Mouse (Mus musculus): ENCODE results near the gene Pmf1. TPM values are rescaled to one million over a fixed set of nuclear protein-coding genes. Genes with fewer than 3 reads are reported as not detected.

The Pmf1 gene
- polyA plus RNA-seq, 1 experiment from 2014 or later = 173 TPM

DNA sequence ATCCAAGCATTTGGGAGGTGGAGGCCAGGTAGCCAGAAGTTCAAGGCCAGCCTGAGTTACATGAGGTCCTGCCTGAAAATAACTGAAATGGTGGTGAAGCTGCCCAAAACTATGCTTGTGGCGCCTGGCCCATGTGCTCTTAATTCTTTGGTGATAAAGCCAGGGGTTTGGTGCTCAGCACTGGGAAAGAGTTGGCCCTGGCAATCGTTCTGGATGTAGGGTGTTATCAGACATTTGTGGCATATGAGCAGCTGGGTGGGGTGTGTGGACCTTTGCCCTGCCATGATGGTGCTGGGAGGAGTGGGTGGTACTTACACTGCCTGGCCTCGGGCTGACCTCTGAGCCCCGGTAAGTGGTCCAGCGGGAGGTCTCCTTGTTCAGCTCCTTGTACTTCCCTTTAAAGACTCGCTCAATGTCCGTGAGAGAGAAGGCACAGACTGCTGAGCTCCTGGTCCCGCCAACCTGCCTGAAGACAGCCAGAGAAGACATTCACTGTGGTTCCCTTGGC is 37.6 kb upstream of the Pmf1 start:
- no peaks in the 10 kb centered on the region for H3K27me3 ChIP-seq (ENCODE audit: insufficient read depth, low read length)
- no peak overlapping the region for H3K27ac ChIP-seq (ENCODE audit: low read depth)
- H3K4me3 ChIP-seq (ENCODE audit: low read depth, low read length) = no peak overlapping the region
- TF ChIP-seq CTCF (IDR thresholded peaks at IDR 0.05; ENCODE audit: low read depth) = no peak
- no peak overlapping the region for H3K9ac ChIP-seq
- H3K4me2 ChIP-seq = no peak overlapping the region
- WGBS = 47% methylated on average over 8 of the region's 8 CpGs
- ATAC-seq (ENCODE audit: insufficient read depth) (no peak), DNase-seq (no peak)
- H3K9me3 ChIP-seq (ENCODE audit: low read depth, low read length) = no peaks in the 10 kb centered on the region
- H3K36me3 ChIP-seq (ENCODE audit: insufficient read depth) = no peaks in the 10 kb centered on the region
- peaks cover 7% of the 10 kb centered on the region; the same call in 1 of the 2 replicates for H3K4me1 ChIP-seq (ENCODE audit: insufficient read depth)

DNA sequence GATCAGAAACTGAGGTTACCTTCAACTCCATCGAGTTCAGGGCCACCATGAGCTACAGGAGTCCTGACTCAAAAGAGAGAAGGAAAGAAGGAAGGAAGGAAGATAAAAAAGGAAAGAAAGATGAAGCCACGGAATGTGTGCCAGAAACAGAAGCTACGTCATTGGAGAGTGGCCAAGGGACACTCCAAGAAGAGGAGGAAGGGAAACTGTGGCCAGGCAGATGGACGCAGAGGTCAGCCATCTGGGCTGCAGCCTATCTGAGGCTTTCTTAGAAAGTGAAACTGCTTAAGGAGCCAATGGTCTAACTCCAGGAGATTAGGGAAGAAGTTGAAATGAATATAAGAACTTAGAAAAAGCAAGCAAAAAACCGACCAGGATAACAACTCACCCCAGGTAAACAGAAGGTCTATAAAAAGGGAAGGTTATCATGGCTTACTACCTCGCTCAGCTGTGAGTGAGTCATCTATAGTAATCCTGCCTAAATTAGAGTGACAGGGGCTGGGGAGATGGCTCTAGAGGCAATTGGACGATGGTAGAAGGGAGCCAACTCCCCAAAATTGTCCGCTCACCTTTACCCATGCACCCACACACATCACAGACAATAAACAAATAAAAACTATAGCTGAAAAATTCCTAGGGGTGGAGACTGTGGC is 36.5 kb upstream of the Pmf1 start:
- Histone ChIP-seq H3K9me3 (ENCODE audit: low read depth, low read length) (no peaks in the 10 kb centered on the region), H3K4me2 (no peak overlapping the region), H3K27me3 (ENCODE audit: insufficient read depth, low read length) (no peaks in the 10 kb centered on the region), H3K4me3 (ENCODE audit: low read depth, low read length) (no peak overlapping the region), H3K9ac (no peak overlapping the region), H3K4me1 (ENCODE audit: insufficient read depth) (peaks cover 7% of the 10 kb centered on the region; the same call in 1 of the 2 replicates), H3K36me3 (ENCODE audit: insufficient read depth) (no peaks in the 10 kb centered on the region), H3K27ac (ENCODE audit: low read depth) (no peak overlapping the region)
- no peak for TF ChIP-seq CTCF (IDR thresholded peaks at IDR 0.05; ENCODE audit: low read depth)
- peak; percentile 62 for DNase-seq
- no peak for ATAC-seq (ENCODE audit: insufficient read depth)
- 56% methylated on average over 8 of the region's 8 CpGs for WGBS

DNA sequence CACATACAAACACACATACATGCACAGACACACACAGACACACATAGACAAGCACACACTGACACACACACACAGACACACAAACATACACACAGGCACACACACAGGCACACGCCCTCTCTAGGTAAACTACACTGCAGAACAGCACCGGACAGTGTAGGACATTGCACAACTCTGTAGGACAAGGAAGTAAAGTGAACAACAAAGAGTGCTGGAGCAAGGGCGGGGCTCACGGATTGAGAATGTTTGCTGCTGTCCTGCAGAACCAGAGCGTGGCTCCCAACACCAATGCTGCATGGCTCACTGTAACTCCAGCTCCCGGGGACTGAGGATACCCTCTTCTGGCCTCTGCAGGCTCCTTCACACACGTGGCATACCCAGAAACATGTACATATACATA is 32.8 kb upstream of the Pmf1 start:
- H3K36me3 ChIP-seq (ENCODE audit: insufficient read depth) = no peaks in the 10 kb centered on the region
- 64% methylated on average over 7 of the region's 7 CpGs for WGBS
- H3K4me2 ChIP-seq = no peak overlapping the region
- H3K4me1 ChIP-seq (ENCODE audit: insufficient read depth) = no peaks in the 10 kb centered on the region; the same call in 1 of the 2 replicates
- H3K27ac ChIP-seq (ENCODE audit: low read depth) = no peak overlapping the region
- no peaks in the 10 kb centered on the region for H3K9me3 ChIP-seq (ENCODE audit: low read depth, low read length)
- ATAC-seq (ENCODE audit: insufficient read depth) (no peak), DNase-seq (no peak)
- H3K4me3 ChIP-seq (ENCODE audit: low read depth, low read length) = no peak overlapping the region
- no peak for TF ChIP-seq CTCF (IDR thresholded peaks at IDR 0.05; ENCODE audit: low read depth)
- H3K27me3 ChIP-seq (ENCODE audit: insufficient read depth, low read length) = no peaks in the 10 kb centered on the region
- no peak overlapping the region for H3K9ac ChIP-seq

DNA sequence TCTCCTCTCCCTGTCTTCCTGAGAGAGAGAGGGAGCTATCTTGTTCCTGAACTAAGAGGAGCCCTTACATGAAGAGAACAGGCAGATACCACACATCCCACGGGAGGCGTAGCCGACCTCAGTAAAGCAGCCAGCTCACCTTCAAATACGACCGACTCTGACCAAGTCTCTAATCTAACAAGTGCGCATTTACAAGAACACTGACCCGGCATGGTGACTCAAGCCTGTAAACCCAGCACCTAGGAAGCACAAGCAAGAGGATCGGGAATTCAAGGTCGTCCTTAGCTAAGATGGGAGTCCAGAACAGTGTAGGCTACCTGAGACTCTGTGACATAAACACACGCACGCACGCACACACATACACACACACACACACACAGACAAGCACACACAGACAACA is 32.4 kb upstream of the Pmf1 start:
- Histone ChIP-seq H3K27ac (ENCODE audit: low read depth) (no peak overlapping the region), H3K4me1 (ENCODE audit: insufficient read depth) (no peaks in the 10 kb centered on the region; the same call in 1 of the 2 replicates), H3K9me3 (ENCODE audit: low read depth, low read length) (no peaks in the 10 kb centered on the region), H3K4me3 (ENCODE audit: low read depth, low read length) (no peak overlapping the region), H3K36me3 (ENCODE audit: insufficient read depth) (no peaks in the 10 kb centered on the region), H3K4me2 (no peak overlapping the region), H3K9ac (no peak overlapping the region), H3K27me3 (ENCODE audit: insufficient read depth, low read length) (no peaks in the 10 kb centered on the region)
- DNase-seq (no peak), ATAC-seq (ENCODE audit: insufficient read depth) (no peak)
- WGBS = 75% methylated on average over 12 of the region's 12 CpGs
- no peak for TF ChIP-seq CTCF (IDR thresholded peaks at IDR 0.05; ENCODE audit: low read depth)

DNA sequence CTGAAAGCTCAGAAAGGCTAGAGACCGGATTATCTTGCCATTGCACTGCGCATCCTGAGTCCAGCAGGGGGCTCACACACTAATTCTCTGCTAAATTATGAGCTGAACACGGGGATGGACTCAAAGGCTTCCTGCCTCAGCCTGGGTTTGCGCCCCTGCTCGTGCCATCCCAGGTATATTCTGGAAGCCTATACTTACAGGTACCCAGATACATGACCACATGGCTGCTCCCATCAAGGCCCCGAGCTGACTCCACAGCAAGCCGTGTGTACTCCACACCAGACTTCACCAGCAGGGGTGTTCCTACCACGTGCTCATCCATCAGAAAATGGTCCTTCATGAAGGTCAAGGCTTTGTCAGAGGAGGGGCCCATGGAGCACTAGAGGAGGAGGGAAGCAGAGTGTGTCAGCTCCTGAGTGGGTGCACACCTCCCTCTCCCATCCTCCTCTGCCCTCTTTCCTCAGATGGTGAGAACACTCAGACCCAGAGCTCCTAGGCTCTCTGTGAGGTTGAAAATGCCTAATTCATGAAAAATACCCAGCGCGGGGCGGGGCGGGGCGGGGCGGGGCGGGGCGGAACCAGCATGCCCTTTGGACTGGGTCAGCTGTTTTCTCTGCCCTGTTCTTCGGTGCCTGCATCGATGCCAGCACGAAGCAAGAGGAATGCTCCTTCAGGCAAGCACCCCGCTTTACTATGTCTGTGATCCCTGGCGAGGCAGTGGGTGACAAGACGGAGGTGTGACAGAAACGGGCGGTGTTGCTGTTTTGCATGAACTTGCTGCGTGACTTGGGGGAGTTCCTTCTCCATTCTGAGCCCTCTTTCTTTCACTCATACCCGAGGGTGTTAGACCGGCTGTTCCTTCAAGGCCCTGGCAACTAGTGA is 30.6 kb upstream of the Pmf1 start:
- no peak overlapping the region for H3K4me3 ChIP-seq (ENCODE audit: low read depth, low read length)
- H3K9me3 ChIP-seq (ENCODE audit: low read depth, low read length) = no peaks in the 10 kb centered on the region
- ATAC-seq (ENCODE audit: insufficient read depth) = no peak
- DNase-seq = peak; percentile 85
- peak; percentile 72 for TF ChIP-seq CTCF (IDR thresholded peaks at IDR 0.05; ENCODE audit: low read depth)
- H3K27me3 ChIP-seq (ENCODE audit: insufficient read depth, low read length) = no peaks in the 10 kb centered on the region
- peak overlapping the region; percentile 15; the same call in 1 of the 2 replicates for H3K9ac ChIP-seq
- peak overlapping the region; percentile 38 for H3K4me2 ChIP-seq
- WGBS = 17% methylated on average over 27 of the region's 27 CpGs
- no peak overlapping the region; the same call in 1 of the 2 replicates for H3K27ac ChIP-seq (ENCODE audit: low read depth)
- no peaks in the 10 kb centered on the region for H3K36me3 ChIP-seq (ENCODE audit: insufficient read depth)
- H3K4me1 ChIP-seq (ENCODE audit: insufficient read depth) = no peaks in the 10 kb centered on the region; the same call in 1 of the 2 replicates

DNA sequence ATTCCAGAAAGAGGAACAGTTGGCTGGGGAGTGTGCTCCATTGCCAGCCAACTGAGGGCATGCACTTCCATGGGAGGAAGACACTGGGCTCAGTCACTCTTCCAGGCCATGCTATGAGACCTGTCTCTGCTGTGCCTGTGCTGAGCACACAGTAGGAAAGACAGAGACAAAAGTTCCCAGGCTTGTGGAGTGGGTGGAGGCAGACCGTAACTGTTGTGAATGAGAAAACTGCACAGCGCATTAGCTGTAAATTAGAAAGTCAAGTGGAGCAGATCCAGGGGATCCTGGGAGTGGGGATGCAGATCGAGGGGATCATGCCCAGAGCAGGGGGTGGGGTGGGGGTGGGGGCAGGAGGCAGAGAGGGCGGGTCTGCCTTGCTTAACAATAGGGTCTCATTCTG is 29.5 kb upstream of the Pmf1 start:
- H3K4me3 ChIP-seq (ENCODE audit: low read depth, low read length) = no peak overlapping the region
- 65% methylated on average over 4 of the region's 4 CpGs for WGBS
- ATAC-seq (ENCODE audit: insufficient read depth) (no peak), DNase-seq (no peak)
- H3K36me3 ChIP-seq (ENCODE audit: insufficient read depth) = no peaks in the 10 kb centered on the region
- H3K4me1 ChIP-seq (ENCODE audit: insufficient read depth) = no peaks in the 10 kb centered on the region; the same call in 1 of the 2 replicates
- no peaks in the 10 kb centered on the region for H3K27me3 ChIP-seq (ENCODE audit: insufficient read depth, low read length)
- H3K9ac ChIP-seq = no peak overlapping the region
- H3K27ac ChIP-seq (ENCODE audit: low read depth) = no peak overlapping the region
- no peak overlapping the region for H3K4me2 ChIP-seq
- H3K9me3 ChIP-seq (ENCODE audit: low read depth, low read length) = no peaks in the 10 kb centered on the region
- no peak for TF ChIP-seq CTCF (IDR thresholded peaks at IDR 0.05; ENCODE audit: low read depth)

DNA sequence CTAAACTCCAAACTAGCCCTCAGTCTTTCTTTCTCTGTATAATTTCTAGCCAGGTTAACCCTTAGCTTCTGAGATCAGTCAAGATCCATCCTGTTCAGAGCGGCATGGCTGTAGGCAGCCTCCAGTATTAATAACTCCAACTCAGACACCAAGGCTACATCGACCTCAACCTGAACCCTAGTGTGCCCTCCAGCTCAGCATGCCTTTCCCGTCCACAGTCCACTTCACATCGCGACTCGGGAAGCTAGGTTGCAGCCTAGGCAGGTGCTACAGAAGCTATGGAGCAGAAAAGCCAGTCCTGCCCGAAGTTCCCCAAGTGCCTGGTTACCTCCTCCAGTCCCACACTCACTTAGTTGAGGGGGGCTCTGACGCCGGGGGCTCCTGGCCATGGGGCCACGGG is 27.3 kb upstream of the Pmf1 start:
- Histone ChIP-seq H3K9ac (peak overlapping the region; percentile 50), H3K4me1 (ENCODE audit: insufficient read depth) (no peaks in the 10 kb centered on the region; the same call in 1 of the 2 replicates), H3K4me2 (peak overlapping the region; percentile 72), H3K4me3 (ENCODE audit: low read depth, low read length) (0 out of 2 replicates have a peak overlapping the region, but pooled peaks have one; percentile 33), H3K27me3 (ENCODE audit: insufficient read depth, low read length) (no peaks in the 10 kb centered on the region), H3K27ac (ENCODE audit: low read depth) (0 out of 2 replicates have a peak overlapping the region, but pooled peaks have one; percentile 12), H3K9me3 (ENCODE audit: low read depth, low read length) (no peaks in the 10 kb centered on the region), H3K36me3 (ENCODE audit: insufficient read depth) (no peaks in the 10 kb centered on the region)
- DNase-seq (no peak), ATAC-seq (ENCODE audit: insufficient read depth) (no peak)
- TF ChIP-seq CTCF (IDR thresholded peaks at IDR 0.05; ENCODE audit: low read depth) = no peak
- 59% methylated on average over 10 of the region's 10 CpGs for WGBS
